Mouse (Mus musculus) thymus, postnatal 36 days (tissue): Measurements from ENCODE around the gene Mast4.
"Not testable (repeated sequence)": the region's sequence is repeated elsewhere in the genome, so short reads cannot be mapped to it uniquely, and the experiment has no call there.

Experiments
- DNase-seq, 2 experiments: peaks; one replicate each; pipeline ENCODE4 v3.0.0; 2022; ENCODE audit warnings: mixed read lengths in 2 of 2

Gene Mast4

DNA sequence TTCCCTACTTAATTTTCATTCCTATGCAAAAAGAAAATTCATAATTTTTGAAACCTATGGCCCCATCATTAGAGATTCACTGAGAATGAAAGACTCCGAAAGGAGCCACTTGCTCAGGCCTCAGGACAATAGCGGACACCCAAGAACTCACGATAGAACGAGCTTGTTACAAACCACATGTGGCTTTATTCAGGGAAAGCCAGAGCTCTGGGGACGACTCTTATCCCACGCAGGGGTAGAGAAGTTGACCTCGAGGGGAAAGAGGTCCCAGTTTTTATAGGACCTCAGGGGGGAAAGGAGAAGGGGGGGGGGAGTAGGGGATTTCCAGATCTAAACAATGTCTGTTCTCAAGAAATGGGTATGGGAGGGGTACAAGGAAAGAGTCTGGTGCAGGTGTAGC is 605.3 kb downstream of the Mast4 start:
- DNase-seq: not testable (repeated sequence)

DNA sequence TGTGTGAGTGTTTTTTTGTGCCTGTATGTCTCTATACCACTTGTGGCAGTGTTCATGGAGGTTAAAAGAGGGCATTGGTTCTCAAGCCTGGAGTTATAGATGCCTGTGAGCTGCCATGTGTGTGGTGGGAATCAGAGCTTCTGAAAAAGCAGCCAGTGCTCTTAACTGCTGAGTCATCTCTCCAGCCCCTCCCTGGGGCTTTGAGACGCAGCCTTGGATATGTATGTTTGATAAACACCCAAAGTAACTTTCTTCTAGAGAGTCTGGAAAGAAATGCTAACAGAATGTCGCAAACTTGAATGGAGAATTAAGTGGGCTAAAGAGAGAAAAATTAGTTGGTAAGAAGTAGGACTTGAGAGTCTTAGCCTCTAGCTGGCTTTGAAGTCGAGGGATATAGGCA is 606.3 kb downstream of the Mast4 start:
- DNase-seq: no peak

DNA sequence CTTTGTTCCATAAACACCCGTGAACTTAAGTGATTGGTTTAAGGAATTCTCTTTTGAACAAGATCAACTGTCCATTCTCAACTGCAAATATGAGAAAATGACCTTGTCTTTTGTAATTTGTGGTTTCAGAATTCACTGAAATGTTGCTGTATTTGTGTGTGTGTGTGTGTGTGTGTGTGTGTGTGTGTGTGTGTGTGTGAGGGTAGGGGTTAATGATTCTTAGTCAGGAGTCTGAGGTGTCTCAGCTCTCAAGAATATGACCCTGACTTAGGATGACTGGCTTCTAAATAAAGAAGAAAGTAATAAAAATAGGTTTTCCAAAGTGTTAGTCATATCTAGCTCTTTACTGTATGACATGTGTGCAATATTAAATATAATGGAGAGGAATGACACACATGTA is 607.4 kb downstream of the Mast4 start:
- no peak for DNase-seq

DNA sequence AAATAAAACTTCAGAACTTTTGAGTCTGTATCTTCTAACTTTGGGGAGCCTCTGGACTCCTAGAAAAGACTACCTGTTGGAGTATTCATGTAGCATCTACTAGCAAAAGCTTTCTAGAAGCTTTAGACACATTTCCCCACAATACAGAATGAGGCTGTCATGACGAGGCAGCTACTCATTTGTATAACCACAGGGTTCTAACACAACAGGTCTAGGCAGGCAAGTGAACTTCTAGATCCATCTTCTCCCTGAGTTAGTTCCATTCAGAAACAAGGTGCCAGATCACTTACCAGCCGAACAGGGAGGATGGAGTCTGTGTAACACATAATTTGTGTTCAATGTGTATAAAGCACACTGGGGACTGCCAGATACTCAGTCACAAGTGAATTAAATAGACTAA is 608.4 kb downstream of the Mast4 start:
- DNase-seq: no peak

DNA sequence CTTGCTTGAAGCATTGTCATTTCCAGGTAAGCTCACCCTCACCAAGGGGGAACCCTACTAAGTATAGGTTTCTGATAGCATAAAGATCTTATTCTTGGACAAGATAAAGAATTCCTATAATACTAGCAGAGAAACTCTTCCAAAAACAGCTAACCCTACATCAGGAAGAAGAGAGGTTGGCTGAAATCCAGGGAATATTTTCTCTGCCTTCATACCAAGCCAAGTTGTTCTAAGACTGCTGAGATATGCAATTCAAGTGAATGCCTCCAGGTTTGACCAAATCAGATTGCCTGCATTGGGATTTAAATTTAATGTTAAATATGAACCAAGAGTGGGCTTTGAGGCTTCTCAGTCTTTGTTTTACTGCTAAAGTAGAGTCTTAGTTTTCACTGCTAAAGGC is 608.9 kb downstream of the Mast4 start:
- DNase-seq: no peak

DNA sequence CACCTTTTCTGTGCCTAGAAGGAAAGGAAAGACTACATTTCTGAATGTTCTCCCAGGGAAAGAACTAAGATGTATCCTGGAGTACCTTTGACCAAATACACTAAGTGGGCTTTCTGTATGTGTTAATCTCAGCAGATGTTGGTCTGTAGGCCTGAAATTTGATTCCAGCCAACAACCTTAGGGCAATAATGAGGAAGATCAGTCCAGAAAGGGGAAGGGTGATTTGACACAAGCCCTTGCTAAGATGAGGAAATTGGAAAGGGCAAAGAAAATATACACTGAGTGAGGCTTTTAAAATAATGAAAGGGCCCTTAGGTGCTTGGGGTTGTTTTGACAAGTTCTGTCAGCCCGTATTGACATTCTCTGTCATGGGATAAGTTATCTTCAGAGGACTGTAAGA is 617.3 kb downstream of the Mast4 start:
- DNase-seq: no peak

DNA sequence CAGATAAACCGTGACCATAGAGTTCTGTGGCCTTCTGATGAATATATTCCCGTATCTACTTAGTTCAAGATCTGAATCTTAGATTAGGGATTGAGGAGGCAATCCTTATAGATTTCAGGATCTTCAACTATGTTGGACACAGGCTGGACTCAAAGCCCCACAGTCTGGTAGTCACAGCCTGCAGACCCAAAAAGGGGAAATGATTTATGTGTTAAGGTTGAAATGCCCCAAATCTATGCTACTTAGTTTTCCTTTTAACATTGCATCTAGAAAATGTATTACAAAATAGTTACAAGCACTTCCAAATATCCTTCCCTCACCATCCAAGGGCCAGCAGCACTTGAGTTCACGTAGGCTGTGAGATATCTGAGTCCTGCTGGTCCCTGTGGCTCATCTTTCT is 633.6 kb downstream of the Mast4 start:
- no peak for DNase-seq

DNA sequence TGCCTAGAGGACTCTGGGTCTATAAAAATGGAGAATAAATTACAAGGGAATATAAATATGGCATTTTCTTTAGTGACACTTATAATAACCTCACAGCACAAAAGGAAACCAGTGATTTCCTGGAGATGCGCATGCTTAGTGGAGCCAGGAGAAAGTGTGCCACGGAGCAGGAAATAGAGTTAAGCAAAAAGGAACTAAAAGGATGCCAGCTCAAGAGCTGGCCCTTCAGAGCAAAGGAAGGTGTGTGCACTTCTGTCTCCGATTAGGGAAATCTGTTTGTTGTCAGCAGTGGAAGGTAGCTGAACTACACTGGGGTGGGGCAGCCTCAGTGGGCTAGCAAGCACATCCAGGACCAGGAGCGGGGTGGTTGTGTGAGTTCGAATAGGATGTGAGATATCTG is 634.1 kb downstream of the Mast4 start:
- DNase-seq: no peak

DNA sequence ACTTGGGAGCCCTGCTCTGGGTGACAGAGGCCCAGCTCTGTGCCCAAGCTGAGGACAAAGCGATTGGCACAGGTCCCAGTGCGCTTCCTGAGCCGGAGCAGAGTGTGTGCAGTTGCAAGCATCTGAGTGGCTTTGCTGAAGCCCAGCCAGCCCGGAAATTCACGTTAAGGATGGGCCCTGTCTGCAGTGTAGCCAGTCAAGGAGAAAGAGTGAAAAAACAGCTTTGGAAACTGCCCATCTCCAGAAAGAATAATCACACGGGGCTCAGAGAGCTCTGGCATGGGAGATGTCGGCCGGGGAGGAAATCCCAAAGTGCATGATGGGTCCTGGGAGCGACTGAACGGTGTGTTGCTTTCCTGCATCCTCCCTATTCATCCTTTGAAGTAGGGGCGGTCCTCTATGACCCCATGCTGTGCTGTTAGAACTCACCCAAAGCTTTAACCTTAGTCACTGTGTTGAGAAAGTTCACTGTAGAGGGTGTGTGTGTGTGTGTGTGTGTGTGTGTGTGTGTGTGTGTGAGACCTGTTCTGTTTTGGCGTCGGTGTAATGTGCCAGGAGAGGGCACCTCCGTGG is 635.5 kb downstream of the Mast4 start:
- DNase-seq: no peak

DNA sequence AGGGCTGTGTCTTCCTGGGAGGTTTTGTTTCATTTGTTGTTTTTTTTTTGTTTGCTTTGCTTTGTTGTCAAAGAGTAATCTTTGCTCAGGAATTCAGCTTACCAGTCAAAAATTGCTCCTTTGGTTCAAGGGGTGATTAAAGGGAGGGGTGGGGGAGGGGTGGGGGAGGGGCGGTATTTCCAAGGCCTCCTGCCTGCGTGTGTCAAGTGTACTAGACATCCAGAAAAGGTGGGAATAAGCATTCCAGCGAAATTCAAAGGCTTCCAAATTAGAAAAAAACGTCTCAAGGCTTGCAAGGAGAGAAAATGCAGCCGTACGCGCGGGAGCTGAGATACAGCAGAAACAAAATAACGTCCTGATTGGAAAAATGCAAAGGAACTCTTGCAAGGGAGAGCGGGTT is 636.0 kb downstream of the Mast4 start:
- DNase-seq: no peak

DNA sequence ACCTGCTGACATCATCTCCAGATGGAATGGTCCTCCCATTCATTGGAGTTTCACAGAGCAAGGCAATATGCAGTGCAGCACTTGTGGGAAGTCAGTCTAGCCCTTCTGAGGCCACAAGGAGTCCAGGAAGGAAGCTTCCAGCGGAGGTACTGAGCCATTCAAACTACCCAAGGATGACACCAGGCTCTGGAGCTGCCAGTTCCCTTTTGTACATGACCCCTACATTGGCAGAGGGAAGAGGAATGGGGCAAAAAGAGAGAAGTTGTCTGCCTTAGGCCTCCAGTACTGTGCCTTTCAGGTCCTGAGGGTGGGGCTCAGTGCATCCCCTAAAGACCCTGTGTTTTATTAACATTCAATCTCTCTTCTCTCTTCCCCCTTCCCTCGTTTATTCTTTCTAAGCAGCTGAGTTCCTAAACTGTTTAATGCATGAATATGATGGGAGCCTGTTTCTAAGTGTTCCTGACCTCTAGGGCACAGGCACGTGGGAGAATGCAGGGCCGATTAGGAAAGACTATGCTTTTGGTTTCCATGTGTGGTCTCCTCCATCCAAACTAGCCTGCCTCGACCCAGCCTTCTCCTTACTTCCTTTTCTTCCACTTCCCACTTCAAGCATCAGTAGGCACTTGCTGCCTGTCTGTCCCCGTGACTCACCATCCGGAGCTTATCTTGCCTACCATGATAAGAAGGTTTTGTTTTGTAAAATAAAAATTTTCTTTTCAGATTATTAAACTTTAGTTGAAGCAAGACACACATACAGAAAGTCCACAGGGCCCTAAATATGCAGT is 639.0 kb downstream of the Mast4 start:
- no peak for DNase-seq

DNA sequence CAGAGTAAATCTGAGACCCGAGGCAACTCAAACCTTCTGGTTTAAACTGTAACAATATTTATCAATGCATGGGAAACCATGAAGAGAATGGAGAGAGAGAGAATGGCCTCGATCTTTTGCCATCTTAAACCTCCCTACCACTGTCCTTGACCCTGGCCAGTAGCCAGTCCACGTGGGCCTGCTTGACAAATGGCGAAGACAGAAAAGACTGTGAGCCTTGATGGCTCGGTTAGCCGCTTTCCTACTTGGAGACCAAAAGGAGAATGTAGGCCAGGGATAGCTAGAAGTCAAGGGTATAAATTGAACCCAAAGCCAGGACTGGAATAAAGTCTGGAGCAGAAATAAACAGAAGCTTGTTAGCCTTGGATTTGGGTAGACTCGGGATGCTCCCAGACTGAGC is 640.1 kb downstream of the Mast4 start:
- no peak for DNase-seq

DNA sequence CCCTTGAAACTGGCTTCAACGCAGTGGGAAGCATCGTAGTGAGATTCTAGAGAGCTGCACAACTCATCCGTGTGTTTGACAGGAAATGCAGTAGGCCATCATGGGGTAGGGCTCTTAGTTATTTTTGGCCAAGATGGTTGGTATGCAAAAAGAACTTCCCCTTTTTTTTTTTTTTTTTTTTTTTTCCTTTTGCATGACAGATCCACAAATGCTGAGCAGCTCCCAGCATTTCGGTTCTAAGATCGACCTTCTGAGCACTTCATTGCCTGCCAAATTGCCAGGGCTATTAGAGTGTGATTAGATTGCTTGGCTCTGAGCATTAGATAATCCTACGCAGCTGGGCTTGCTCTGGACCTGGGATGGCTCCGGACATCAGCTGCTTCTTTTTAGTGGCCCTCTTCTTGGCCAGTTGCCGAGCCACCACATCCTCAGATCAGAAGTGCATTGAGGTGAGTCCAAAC is 640.9 kb downstream of the Mast4 start, which contains the start of gene Cd180:
Gene Cd180 (plus strand): TSS at position 218 of the 461 bp plus-strand sequence.
- DNase-seq: no peak

DNA sequence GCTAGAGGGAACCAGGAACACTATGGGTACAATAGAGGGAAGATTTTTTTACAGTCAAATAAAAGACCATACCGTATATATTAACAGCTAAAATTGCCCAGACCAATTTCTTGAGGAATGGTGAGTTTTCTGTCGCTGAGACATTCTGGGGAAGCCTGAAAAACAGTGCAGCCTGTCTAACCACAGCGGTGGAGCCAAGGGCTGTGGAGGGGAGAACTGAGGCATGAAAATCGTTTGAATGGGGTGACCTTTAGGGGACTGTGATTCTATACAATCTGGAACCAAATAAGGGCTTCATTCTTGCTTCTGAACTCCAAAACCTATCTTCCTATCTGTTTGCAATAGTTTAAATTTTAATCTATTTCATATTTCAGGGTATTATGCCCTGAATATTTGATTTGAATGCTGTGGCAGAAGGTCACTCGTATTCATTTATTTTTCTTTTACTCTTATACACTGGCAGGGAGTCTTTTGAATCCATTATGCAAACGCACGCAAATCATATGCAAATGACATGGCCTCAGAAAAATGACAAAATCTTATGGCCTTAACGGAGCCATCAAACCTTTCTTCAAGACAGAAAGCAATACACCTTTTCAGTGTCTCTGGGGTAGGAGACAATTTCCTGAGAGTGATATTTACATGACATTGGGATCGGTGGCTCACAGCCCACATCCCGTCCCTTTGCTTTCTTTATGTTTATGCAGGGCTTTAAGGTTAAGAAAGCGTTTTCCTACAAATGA is 642.7 kb downstream of the Mast4 start:
- DNase-seq: no peak

DNA sequence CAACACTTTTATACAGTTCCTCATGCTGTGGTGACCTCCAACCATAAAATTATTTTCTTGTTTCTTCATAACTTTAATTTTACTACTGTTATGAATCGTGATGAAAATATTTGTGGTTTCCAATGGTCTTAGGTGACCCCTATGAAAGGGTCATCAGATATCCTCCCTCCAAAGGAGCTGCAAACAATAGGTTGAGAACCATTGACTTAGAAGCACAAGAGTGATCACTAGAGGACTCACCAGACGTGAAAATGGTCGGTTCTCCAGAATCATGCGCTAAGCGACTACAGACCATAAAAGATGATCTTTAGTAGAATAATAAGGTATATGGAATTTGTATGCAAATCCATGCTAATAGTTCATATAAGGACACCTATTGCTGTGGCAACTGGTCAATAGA is 644.1 kb downstream of the Mast4 start:
- no peak for DNase-seq

DNA sequence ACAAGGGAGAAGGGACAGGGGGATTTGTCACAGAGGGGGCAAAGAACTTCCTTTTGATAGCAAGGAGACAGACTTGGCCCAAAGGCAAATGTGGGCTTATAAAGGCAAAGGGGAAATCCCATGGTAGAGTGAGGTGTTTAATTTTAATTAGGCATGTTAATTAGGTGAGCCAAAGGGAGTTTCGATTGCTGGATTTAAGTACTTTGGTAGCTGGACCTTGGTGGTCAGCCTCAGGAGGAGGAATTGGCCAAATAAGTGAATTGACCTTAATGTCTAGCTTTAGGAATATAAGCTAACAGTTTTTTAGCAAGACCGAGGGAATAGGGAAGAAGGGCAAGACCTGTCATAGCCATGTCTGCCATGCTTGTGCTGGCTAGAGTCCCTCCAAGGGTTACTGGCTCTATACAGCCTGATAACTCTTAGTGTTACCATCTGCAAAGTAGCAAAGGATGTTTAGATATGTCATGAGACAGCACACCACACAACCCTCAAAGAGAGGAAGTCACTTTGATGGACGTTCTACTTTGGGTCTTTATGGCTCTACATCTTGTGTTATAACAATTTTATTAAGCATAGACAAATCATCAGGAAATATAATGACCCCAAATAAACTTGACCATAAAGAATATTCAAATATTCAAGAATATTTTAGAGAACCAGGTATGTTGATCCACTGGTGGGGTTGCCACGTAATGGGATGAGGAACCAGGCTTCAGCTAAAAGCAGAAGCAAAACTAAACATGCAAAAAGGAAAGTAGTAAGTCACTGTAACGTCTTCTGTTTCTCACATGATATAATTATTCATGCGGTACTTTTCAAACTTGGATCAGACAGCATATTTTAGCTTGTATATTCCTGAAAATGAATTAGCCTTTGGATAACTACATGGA is 644.9 kb downstream of the Mast4 start:
- DNase-seq: no peak

DNA sequence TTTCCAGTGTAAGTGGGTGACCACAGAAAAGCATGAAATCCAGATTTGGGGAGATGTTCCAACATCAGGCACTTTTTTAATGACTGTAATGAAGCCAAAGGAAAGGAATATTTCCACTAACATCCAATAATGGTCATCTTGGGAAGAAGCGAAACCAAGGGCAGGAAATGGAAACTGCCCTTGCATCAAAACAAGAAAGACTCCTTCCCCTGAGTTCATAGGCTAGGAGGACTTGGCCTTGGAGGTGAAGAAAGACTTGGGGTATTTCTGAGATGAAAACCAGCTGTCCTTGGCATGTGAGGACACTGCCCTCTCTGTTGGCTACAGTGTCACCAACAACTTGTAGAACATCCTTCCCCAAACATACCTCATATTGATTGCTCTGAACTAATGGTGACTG is 646.2 kb downstream of the Mast4 start:
- DNase-seq: no peak

DNA sequence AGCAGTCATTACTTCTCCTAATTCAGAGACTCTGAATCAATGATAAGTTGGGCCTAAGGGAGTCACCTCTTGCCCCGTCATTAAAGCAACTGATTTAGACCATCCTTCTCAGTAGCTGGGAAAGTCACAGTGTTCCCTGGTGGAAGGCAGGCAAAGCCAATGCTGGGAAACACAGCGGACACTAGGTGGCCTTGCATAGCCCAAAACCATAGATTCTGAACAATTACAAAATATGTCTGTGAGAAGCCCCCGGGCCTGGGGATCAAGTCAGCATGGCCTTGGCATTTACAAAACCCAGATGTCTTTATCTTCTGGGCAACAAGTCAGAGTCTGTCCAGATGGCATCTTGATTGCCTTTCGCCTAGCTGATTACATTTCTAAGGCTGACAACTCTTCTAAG is 649.4 kb downstream of the Mast4 start:
- no peak for DNase-seq
